Mouse (Mus musculus): ENCODE measurements around the gene Celf1.

DNA sequence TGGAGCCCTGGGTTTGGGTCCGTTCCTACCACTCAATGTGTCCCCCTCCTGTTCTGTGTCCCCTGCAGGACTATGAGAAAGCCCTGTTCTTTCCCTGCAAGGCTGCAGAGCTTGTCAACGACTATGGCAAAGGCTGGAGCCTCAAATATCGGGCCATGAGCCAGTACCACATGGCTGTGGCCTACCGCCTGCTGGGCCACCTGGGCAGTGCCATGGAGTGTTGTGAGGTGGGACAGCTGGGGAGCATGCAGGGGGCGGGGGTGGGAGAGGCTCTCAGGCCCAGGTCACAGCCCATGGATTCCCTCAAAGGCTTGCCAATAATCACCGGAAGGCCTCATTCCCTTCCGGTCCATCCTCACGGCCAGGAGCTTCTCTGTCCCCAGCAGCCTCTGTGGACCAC lies 101.6 kb downstream of the Celf1 start:
- no peak for TF ChIP-seq POLR2A (IDR thresholded peaks at IDR 0.05; ENCODE audit: borderline replicate concordance, control insufficient read depth, low read depth, low read length)
- TF ChIP-seq CTCF (IDR thresholded peaks at IDR 0.05; ENCODE audit: control insufficient read depth, insufficient read depth, low read length), result no peak
